Mouse (Mus musculus) intestine, embryonic 15.5 days (tissue): ENCODE measurements around the gene Slc30a10. TPM values are rescaled to one million over a fixed set of nuclear protein-coding genes. Genes with fewer than 3 reads are reported as not detected.

Experiments
- ATAC-seq: fragments of 200-750 bp; cut with Nextera tagmentation; 2 replicates; pipeline ENCODE4 v1.8.0; 2017; ENCODE audit warnings: moderate TSS enrichment, moderate library complexity
- H3K27ac ChIP-seq: fragments of 300-500 bp; sonication (generic); 2 replicates; pipeline ENCODE4 v1.5.1; 2015; ENCODE audit warnings: mild to moderate bottlenecking, inconsistent platforms
- H3K27me3 ChIP-seq: fragments of 300-500 bp; sonication (generic); replicated peaks from 2 replicates; pipeline ENCODE4 v1.6.1; 2015; ENCODE audit warnings: inconsistent platforms
- H3K36me3 ChIP-seq: fragments of 300-500 bp; sonication (generic); 2 replicates; pipeline ENCODE4 v1.6.1; 2015; ENCODE audit warnings: inconsistent platforms
- H3K4me1 ChIP-seq: fragments of 300-500 bp; sonication (generic); replicated peaks from 2 replicates; pipeline ENCODE4 v1.6.1; 2015; ENCODE audit warnings: inconsistent platforms
- H3K4me2 ChIP-seq: fragments of 300-500 bp; sonication (generic); replicated peaks from 2 replicates; pipeline ENCODE4 v1.6.1; 2015; ENCODE audit warnings: mild to moderate bottlenecking, inconsistent platforms
- H3K4me3 ChIP-seq: fragments of 300-500 bp; sonication (generic); replicated peaks from 2 replicates; pipeline ENCODE4 v1.5.1; 2015; ENCODE audit warnings: inconsistent platforms
- H3K9ac ChIP-seq: fragments of 300-500 bp; sonication (generic); 2 replicates; pipeline ENCODE4 v1.6.1; 2015; ENCODE audit warnings: inconsistent platforms
- H3K9me3 ChIP-seq: fragments of 300-500 bp; sonication (generic); 2 replicates; pipeline ENCODE4 v1.6.1; 2016; ENCODE audit warnings: inconsistent platforms
- WGBS: fragments of 180-500 bp; shearing (Covaris S2); methylation state at CpG from one replicate; pipeline ENCODE4 v1.1.7; 2015; 5-methylcytosine and 5-hydroxymethylcytosine counted together
- polyA plus RNA-seq: library from polyadenylated mRNA; unstranded; fragments of >200 nt; fragmentation: Nextera tagmentation; extraction: Ambion mirVana; gene quantifications from 2 replicates; pipeline ENCODE4 v1.2.1, GENCODE M21; 2015

Gene Slc30a10
- 2.3 TPM in 2 replicates for polyA plus RNA-seq

GRCm38 (mm10) chr1:185454575-185454954, at the start of gene Slc30a10:
Gene Slc30a10 (plus strand): TSS chr1:185454848.
- H3K27me3 ChIP-seq: peaks cover 35% of the 10 kb centered on the region
- WGBS: 5% methylated on average over 18 of the region's 18 CpGs
- no peak within 1 kb of the TSS for H3K27ac ChIP-seq
- H3K36me3 ChIP-seq: no peaks in the 10 kb centered on the region
- H3K4me2 ChIP-seq: peak within 1 kb of the TSS; percentile 88
- peak within 1 kb of the TSS; percentile 47 for H3K9ac ChIP-seq
- peaks cover 8% of the 10 kb centered on the region for H3K4me1 ChIP-seq
- H3K9me3 ChIP-seq: no peaks in the 10 kb centered on the region
- ATAC-seq: peak; percentile 93
- peak within 1 kb of the TSS; percentile 42 for H3K4me3 ChIP-seq

- Histone ChIP-seq H3K27me3 (no peaks in the 10 kb centered on the region), H3K4me1 (no peaks in the 10 kb centered on the region), H3K27ac (no peak overlapping the region), H3K4me3 (no peak overlapping the region), H3K9me3 (no peaks in the 10 kb centered on the region), H3K4me2 (no peak overlapping the region), H3K36me3 (peaks cover 16% of the 10 kb centered on the region), H3K9ac (no peak overlapping the region)
- WGBS: 85% methylated on average over 10 of the region's 10 CpGs
- ATAC-seq: no peak
Measured at GRCm38 (mm10) chr1:185405921-185406320, 48.7 kb upstream of the Slc30a10 start.

GRCm38 (mm10) chr1:185409831-185410230, 44.8 kb upstream of the Slc30a10 start:
- no peaks in the 10 kb centered on the region for H3K4me1 ChIP-seq
- H3K9ac ChIP-seq: no peak overlapping the region
- no peak overlapping the region for H3K4me3 ChIP-seq
- H3K27ac ChIP-seq: no peak overlapping the region
- H3K4me2 ChIP-seq: no peak overlapping the region
- no peak for ATAC-seq
- no peaks in the 10 kb centered on the region for H3K27me3 ChIP-seq
- peaks cover 15% of the 10 kb centered on the region; the same call in 1 of the 2 replicates for H3K36me3 ChIP-seq
- 79% methylated on average over 3 of the region's 3 CpGs for WGBS
- H3K9me3 ChIP-seq: no peaks in the 10 kb centered on the region

- 90% methylated on average over 9 of the region's 9 CpGs for WGBS
- peaks cover 46% of the 10 kb centered on the region for H3K36me3 ChIP-seq
Measured at GRCm38 (mm10) chr1:185418011-185418410, 36.6 kb upstream of the Slc30a10 start.

GRCm38 (mm10) chr1:185419805-185420204, 34.8 kb upstream of the Slc30a10 start:
- Histone ChIP-seq H3K4me1 (no peaks in the 10 kb centered on the region), H3K27me3 (no peaks in the 10 kb centered on the region), H3K27ac (no peak overlapping the region), H3K9ac (no peak overlapping the region), H3K9me3 (no peaks in the 10 kb centered on the region), H3K36me3 (peaks cover 45% of the 10 kb centered on the region), H3K4me3 (no peak overlapping the region), H3K4me2 (no peak overlapping the region)
- ATAC-seq: no peak
- WGBS: 92% methylated on average over 5 of the region's 5 CpGs

More at GRCm38 (mm10) chr1:185418011-185418410, 36.6 kb upstream of the Slc30a10 start:
- Histone ChIP-seq H3K27ac (no peak overlapping the region), H3K4me3 (no peak overlapping the region), H3K27me3 (no peaks in the 10 kb centered on the region), H3K9me3 (no peaks in the 10 kb centered on the region), H3K9ac (no peak overlapping the region), H3K4me2 (no peak overlapping the region), H3K4me1 (no peaks in the 10 kb centered on the region)
- ATAC-seq: no peak

GRCm38 (mm10) chr1:185420776-185421175, 33.9 kb upstream of the Slc30a10 start:
- no peaks in the 10 kb centered on the region for H3K9me3 ChIP-seq
- whole genome bisulfite sequencing: 90% methylated on average over 6 of the region's 6 CpGs
- no peak overlapping the region for H3K9ac ChIP-seq
- no peak overlapping the region for H3K27ac ChIP-seq
- no peaks in the 10 kb centered on the region for H3K4me1 ChIP-seq
- H3K27me3 ChIP-seq: no peaks in the 10 kb centered on the region
- H3K36me3 ChIP-seq: peaks cover 44% of the 10 kb centered on the region
- H3K4me3 ChIP-seq: no peak overlapping the region
- H3K4me2 ChIP-seq: no peak overlapping the region
- no peak for ATAC-seq

- peaks cover 31% of the 10 kb centered on the region for H3K36me3 ChIP-seq
- no peaks in the 10 kb centered on the region for H3K27me3 ChIP-seq
- H3K4me1 ChIP-seq: no peaks in the 10 kb centered on the region
- 91% methylated on average over 5 of the region's 5 CpGs for WGBS
- no peak overlapping the region for H3K4me3 ChIP-seq
- H3K9me3 ChIP-seq: no peaks in the 10 kb centered on the region
- no peak overlapping the region for H3K4me2 ChIP-seq
- no peak overlapping the region for H3K9ac ChIP-seq
- no peak overlapping the region for H3K27ac ChIP-seq
- no peak for ATAC-seq
Measured at GRCm38 (mm10) chr1:185426583-185426982, 28.1 kb upstream of the Slc30a10 start.

- WGBS: 93% methylated on average over 5 of the region's 5 CpGs
- no peaks in the 10 kb centered on the region for H3K27me3 ChIP-seq
- peaks cover 17% of the 10 kb centered on the region for H3K36me3 ChIP-seq
- no peaks in the 10 kb centered on the region for H3K9me3 ChIP-seq
- H3K9ac ChIP-seq: no peak overlapping the region
- H3K27ac ChIP-seq: no peak overlapping the region
- no peak overlapping the region for H3K4me3 ChIP-seq
- H3K4me2 ChIP-seq: no peak overlapping the region
- H3K4me1 ChIP-seq: no peaks in the 10 kb centered on the region
- ATAC-seq: no peak
Measured at GRCm38 (mm10) chr1:185430488-185430887, 24.2 kb upstream of the Slc30a10 start.

GRCm38 (mm10) chr1:185431245-185431997, 23.2 kb upstream of the Slc30a10 start:
- WGBS: 56% methylated on average over 6 of the region's 6 CpGs
- H3K27ac ChIP-seq: 0 out of 2 replicates have a peak overlapping the region, but pooled peaks have one; percentile 27
- peak; percentile 90 for ATAC-seq
- H3K9me3 ChIP-seq: no peaks in the 10 kb centered on the region
- H3K36me3 ChIP-seq: peaks cover 17% of the 10 kb centered on the region
- no peak overlapping the region for H3K9ac ChIP-seq
- H3K4me3 ChIP-seq: no peak overlapping the region
- no peaks in the 10 kb centered on the region for H3K27me3 ChIP-seq
- no peaks in the 10 kb centered on the region for H3K4me1 ChIP-seq
- peak overlapping the region; percentile 37 for H3K4me2 ChIP-seq

GRCm38 (mm10) chr1:185431998-185432317, 22.7 kb upstream of the Slc30a10 start:
- no peak for ATAC-seq
- H3K4me1 ChIP-seq: no peaks in the 10 kb centered on the region
- H3K4me3 ChIP-seq: no peak overlapping the region
- no peaks in the 10 kb centered on the region for H3K9me3 ChIP-seq
- H3K27me3 ChIP-seq: no peaks in the 10 kb centered on the region
- H3K9ac ChIP-seq: no peak overlapping the region
- H3K27ac ChIP-seq: 0 out of 2 replicates have a peak overlapping the region, but pooled peaks have one; percentile 27
- H3K4me2 ChIP-seq: peak overlapping the region; percentile 37
- 66% methylated on average over 13 of the region's 13 CpGs for whole genome bisulfite sequencing
- peaks cover 17% of the 10 kb centered on the region for H3K36me3 ChIP-seq

GRCm38 (mm10) chr1:185433112-185433511, 21.5 kb upstream of the Slc30a10 start:
- no peak overlapping the region for H3K9ac ChIP-seq
- H3K4me1 ChIP-seq: no peaks in the 10 kb centered on the region
- H3K27me3 ChIP-seq: no peaks in the 10 kb centered on the region
- H3K36me3 ChIP-seq: peaks cover 10% of the 10 kb centered on the region; the same call in 1 of the 2 replicates
- WGBS: 77% methylated on average over 6 of the region's 6 CpGs
- H3K9me3 ChIP-seq: no peaks in the 10 kb centered on the region
- ATAC-seq: no peak
- H3K4me2 ChIP-seq: no peak overlapping the region
- H3K27ac ChIP-seq: no peak overlapping the region
- H3K4me3 ChIP-seq: no peak overlapping the region

- no peaks in the 10 kb centered on the region for H3K9me3 ChIP-seq
- 74% methylated on average over 9 of the region's 9 CpGs for WGBS
- H3K27ac ChIP-seq: no peak overlapping the region
- no peak overlapping the region for H3K9ac ChIP-seq
- ATAC-seq: no peak
- no peak overlapping the region for H3K4me2 ChIP-seq
- no peaks in the 10 kb centered on the region for H3K27me3 ChIP-seq
- H3K4me3 ChIP-seq: no peak overlapping the region
- no peaks in the 10 kb centered on the region for H3K4me1 ChIP-seq
- H3K36me3 ChIP-seq: no peaks in the 10 kb centered on the region
Measured at GRCm38 (mm10) chr1:185438841-185439580, 15.6 kb upstream of the Slc30a10 start.
